Mouse (Mus musculus): ENCODE results near the gene Dpf3.

DNA sequence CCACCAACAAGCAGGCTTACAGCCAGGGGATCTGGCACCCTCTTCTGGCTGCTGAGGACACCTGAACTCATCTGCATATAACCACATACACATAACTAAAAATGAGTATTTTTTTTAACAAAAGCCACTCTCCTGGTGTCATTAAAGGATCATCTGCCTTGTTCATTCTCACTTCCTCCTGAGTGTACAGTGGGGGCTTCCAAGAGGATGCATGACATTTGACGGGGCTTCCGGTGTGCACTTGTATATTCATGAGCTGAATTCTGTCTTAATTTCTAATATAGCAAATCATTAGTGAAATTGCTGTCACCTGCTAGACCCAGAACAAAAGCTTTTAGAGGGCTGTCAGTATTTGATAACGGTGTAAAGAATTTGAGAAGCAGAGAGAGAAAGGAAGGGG lies 166.8 kb downstream of the Dpf3 start:
- TF ChIP-seq CTCF (IDR thresholded peaks at IDR 0.05; ENCODE audit: low read depth) (no peak), EP300 (IDR thresholded peaks at IDR 0.05; ENCODE audit: low read depth) (no peak)
